Mouse (Mus musculus) adrenal gland, adult 2 months (tissue): ENCODE data around the gene Irx5. TPM values are rescaled to one million over a fixed set of nuclear protein-coding genes. Genes with fewer than 3 reads are reported as not detected.
A peak's percentile ranks its signal among the peaks of the same experiment; 100 is the strongest.

ENCODE experiments used
- DNase-seq: peaks from one replicate; pipeline ENCODE4 v3.0.0; 2021
- polyA plus RNA-seq: library from polyadenylated mRNA; depleted of rRNA; stranded (reverse); fragments of >200 nt; gene quantifications from 2 replicates; pipeline ENCODE4 v1.2.3, GENCODE M21; 2012
- total RNA-seq, 2 experiments: library from RNA; stranded (reverse); gene quantifications; 2 replicates each; pipeline ENCODE4 v1.2.3; 2021

Gene Irx5
- total and polyA plus RNA-seq, 3 experiments: 2.6 to 7.5 (median 3.1) TPM

DNA sequence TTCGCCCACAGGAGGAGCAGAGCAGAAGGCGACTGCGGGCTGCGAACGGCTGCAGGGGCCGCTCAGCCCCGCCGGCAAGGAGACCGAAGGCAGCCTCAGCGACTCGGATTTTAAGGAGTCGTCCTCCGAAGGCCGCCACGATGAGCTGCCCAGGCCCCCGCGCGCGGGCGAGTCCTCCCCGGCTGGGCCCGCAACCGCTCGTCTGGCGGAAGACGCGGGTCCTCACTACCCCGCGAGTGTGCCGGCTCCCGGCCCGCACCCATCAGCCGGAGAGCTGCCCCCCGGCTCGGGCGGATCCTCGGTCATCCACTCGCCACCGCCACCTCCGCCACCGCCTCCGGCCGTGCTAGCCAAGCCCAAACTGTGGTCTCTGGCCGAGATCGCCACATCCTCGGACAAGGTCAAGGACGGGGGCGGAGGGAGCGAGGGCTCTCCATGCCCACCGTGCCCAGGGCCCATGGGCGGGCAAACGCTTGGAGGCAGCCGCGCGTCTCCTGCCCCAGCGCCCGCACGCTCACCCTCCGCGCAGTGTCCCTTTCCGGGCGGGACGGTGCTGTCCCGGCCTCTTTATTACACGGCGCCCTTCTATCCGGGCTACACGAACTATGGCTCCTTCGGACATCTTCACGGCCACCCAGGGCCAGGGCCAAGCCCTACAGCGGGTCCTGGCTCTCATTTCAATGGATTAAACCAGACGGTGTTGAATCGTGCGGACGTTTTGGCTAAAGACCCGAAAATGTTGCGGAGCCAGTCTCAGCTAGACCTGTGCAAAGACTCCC is 2.8 kb downstream of the Irx5 start:
- DNase-seq: peak; percentile 28

DNA sequence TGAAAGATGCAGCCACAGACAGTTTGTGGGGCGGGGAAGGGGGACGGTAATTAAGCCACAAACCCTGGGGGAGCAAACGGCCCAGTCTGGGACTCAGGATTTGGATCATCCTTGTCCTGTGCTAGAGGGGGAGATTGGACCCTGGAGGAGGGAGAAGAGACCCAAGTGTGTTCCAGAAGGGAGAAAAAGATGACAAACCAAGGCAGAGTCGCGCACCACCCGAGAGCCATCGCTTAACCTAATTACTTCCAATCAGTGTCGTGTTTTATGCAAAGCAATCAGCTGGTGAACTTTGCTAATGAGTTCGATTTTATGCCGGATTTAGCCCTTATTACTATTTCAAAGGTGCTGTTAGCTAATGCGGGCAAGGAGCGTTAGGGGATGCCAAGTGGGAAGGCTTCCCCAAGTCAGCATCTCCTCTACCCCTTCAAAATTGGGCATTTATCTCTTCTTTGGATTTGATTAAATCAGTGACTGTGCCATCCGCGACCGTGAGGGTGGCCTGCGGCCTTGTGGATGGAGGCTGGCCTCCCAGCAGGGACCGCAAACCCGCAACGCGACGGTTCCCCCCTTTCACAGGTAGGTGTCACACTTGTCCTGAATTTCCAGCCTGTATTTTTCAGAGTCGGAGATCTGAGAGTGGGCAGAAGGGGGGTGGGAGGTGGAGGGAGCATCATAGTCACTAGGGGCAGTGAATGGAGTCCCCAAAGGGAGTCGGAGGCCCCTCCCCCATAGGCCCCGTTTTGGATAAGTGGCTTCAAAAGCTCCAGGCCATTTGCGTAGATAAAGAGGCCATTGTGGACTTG is 4.3 kb downstream of the Irx5 start:
- DNase-seq: peak; percentile 15

DNA sequence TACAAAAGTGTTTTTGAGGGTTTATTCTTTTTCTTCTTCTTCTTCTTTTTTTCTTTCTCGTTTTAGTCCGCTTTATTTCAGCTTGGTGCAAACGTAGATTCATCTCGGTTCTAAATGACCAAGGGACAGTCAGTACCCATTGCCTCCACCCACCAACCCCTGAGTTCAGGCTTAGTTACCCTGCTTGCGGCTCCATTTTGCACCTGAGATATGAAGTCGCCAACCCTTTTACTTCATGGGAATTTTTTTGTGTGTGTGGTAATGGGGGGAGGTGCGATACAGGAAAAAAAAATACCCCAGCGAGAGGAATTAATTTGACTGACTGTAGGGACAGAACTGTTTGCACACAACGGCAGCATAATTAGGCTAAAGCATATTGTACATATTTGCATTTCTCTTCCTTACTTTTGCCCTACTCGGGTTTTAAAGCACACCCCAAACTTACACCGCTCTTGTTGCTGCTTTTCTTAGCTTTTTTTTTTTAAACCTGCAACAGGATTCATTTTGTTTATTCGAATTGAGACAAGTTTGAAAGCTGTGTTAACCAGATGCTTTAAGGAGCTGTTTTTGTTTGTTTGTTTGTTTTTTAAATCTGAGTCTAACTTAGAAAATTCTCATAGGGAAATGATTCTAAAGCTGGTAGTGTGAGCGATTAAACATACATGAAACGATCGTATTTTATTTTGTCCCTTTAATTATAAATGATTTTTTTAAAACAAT is 5.1 kb downstream of the Irx5 start:
- no peak for DNase-seq

DNA sequence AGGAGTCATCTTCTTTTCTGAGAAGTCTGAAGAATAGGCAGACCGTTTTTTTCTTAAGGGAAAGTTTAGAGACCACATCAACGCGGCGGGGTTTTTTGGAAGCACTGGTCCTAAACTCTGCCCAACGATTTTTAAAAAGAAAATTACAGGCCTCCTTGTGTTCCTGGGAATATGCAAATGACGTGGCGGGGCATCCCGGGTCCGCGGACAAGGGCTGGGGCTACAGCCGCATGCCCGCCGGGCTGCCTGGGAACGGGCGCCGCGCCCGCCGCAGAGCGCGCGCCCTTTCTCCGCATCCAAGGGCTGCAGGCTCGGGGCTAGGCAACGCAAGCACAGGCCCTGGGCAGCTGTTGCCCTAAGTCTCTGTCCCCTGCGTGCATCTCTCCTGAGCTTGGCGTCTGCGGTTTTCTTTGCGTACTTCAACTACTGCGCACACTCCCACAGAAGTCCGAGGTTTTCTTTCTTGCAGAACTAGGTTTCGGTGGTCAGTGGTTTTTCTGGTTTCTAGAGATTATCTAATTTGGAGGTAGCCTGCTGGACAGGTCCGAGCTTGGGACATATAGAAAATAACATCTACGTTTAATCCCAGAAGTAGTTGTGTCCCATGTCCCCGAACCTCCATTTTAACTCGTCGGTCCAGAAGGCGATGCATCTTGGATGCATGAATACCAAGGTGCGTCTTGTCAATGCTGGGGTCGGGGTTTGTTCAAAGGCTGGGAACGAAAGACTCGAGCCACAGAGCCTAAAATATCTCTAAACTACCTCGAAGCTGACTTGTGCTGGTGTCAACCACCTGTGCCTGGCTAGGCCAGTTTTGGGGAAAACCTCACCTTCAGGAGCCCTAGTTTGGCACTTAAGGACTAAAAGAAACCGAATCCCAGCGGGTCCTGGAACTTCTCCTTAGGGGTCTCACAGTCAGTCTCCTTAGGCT is 6.1 kb downstream of the Irx5 start:
- DNase-seq: peak; percentile 6

DNA sequence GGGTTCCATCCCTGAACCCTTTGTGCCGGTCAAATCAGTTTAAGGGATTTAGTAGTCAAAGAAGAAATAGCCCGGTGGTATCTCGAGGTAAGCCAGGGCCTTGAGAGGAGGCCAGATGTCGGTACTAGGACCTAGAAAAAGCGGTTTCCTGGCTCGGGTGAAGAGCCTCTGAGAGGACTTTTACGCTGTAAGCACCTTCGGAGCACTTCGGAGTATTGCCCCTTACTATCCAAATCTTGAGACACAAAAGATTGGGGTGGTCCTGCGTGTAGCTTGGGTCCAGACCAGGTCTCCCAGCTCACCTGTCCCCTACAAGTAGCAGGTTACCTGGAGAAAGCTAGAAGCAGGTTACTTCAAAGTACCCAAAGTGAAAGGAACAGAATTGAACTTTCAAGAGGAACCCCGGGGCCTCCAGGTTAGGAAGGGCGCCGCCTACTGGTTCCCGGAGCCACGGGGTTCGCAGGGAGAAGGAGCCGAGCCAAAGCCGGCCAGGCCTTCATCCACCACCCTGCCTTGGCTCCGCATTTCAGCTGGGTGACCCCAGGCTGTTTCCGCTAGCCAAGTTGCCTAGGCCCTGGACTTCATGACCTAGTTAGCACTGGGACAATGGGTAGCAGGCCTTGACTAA is 6.8 kb downstream of the Irx5 start:
- DNase-seq: peak; percentile 31

DNA sequence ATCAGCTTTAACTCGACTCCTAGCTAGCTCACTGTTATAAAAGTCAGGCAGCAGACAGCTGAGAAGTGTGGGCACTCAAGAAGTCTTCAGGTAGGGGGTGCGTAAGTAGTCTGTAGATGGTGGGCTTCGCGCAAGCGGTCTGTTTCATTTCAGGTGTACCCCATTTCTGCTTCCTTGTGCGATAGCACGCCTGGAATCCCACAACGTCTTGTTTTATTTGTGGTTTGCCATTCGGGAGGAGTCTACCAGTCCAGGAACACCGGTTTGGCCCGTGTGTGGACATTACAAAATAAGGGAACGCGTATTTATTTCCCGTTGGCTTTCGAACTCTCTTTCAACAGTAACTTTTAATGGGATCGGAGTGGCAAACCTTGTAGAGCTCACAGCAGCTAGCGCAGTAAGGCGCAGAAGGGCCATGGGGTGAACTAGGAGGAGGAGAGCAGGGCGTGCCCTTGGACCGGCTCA is 7.4 kb downstream of the Irx5 start:
- DNase-seq: no peak

DNA sequence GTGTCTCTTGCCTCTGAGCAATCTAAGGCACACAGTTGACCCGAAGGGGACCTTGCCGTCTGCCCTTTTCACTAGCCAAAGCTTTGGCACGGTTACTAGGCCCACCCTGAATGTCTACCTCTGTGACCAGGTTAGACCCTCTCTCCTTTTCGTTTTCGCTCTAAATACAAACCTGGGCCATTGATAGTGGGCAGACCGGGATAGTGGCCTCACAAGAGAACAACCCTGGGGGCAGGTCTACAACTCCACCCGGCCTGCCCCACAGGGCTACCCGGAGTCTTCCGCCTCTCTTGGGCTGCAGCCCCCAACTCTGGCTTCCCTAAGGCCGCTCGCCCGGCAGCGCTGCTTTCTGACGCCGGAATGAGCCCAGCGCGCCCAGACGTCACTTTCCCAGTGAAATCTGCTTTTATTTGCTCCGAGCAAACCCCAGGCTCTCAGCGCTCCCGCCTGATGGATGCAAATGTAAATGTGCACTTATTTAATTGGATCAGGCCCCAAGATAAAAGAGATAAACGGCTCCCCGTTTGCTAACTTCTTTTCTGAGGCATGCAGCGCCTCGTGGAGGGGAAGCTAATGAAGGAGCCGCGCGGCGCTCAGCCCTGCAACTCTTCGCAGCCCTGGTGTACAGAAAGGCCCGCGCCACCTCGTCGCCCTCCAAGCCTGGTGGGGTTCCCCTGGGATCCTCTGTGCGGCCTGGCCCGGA is 8.0 kb downstream of the Irx5 start:
- DNase-seq: no peak

DNA sequence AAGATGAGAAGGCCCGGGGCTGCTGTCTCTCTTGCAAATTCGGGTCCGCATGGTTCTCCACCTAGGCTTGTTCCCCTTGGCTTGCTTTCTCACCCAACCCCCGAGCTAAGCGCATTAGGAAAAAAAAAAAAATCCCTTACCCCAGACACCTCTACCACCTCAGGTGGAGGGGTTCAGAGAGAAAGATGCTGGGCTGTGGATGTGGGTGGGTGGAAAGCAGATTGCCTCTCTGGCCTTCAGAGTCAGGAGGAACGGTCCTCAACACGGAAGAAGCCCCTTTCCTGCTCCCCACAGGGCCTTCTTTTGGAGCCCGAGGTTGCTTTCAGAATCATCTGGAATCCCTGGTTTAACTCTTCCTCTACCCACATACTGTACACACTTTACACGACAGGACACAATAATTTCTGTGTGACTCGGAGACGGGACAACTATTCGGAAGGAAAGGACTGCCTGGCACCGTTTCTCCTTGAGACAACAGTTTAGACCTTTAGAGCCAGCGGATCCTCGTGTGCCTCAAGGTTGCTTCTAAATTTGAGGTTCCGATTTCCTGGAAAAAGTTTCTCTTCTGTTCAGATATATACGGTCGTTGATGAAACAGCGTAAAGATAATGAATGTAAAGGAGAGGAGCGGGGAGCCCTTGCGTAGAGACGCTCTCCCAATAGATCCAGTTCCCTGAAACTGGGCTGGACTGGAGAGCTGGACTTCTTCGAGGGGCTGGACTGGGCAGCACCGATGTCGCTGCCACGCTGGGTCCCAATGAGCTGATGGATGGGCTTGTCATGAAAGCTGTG is 8.7 kb downstream of the Irx5 start:
- DNase-seq: no peak

DNA sequence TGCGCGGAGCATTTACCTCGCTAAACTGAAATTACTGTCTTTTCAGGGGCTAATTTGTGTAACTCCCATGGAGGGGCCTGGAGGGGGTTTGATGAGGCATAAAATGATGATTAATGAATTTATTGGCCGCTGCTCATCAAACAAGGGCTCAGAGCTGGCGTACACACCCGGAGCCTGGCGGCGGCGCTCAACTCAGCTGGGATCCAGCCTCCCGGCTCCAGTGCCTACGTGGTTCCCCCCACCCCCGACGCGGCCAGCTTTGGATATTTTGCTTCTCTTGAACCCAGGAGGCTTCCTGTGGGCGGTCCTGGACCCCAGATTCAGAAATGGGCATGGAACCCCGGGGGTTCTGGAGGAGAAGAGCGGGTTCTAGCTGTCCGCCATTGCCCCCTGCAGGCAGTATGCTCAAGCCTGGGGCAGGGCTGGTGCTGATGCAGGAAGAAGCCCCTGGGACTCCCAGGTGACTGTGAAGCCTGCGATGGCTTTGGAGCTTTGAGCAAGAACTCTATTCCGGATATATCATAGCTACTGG is 9.4 kb downstream of the Irx5 start:
- peak; percentile 26 for DNase-seq

DNA sequence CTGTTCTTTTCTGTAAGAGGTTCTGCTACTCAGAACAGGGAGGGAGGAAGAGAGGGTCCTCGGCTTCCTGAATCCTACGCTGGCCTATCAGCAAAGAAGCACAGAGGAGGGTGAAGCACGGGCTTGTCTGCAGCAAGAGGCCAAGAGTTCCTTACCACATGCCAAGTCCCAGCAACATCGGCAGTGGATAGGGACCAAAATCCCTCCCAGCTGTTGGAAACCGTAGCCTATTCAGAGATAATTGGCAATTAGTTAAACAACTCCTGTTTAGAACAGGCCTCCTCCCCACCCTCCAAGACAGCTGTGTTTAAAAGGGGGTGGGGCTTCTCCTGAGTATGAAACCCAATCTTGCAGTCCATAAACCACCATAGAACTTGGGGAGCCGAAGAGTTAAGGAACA is 22.1 kb downstream of the Irx5 start:
- DNase-seq: no peak

DNA sequence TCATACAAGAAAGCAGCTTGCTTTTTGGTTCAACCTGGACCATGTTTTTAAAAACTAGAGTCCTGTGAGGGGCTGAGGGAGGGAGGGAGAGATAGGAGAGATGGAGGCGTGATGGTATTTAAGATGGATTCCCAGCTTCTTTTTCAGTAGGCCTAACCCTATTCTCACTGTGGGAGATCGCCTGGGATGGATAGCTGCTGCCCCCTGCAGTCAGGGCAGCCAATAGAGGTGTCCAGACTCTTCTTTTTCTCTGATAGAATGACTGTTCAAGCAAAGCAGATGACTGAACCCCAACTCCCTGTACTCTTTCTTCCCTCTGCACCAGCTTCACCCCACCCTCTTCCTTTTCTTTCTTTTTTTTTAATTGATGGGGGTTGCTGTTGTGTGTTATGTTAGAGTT is 23.1 kb downstream of the Irx5 start:
- DNase-seq: peak; percentile 32

DNA sequence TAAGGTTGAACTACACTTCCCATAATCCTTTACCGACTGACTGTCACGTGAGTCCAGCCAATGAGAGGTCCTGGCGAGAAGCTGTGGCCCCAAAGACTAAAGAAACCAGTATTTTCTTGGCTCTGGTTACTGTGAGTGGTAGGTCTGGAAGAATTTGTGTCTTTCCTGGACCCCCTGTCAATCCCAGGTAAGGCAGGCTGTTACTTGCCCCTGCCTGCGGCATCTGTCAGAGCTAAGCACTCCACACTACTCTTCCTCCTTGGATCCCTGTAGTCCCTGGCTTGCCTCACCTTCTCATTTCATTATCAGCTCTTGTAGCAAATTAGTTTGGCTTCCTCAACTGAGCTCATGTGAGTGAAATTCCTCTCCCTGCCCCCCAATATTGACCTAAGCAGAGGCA is 30.5 kb downstream of the Irx5 start:
- no peak for DNase-seq

DNA sequence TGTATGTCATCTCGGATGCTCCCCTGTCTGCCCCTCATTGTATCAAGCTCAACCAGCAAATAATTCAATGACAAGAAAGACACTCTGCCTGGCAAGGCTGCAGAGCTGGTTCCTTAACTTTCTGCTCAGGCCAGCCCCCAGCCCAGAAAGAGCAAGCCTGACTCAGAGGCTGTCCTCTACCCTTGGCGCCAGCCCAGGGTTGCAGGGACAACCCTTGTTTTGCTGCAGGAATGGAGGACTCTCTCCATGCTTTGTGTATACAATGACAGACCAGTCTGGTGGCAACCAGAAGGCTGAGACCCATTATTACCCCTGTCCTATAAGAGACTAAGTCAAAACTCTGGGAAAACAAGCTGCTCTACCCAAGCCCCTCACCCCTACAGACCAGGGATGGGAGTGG is 46.8 kb downstream of the Irx5 start:
- no peak for DNase-seq

DNA sequence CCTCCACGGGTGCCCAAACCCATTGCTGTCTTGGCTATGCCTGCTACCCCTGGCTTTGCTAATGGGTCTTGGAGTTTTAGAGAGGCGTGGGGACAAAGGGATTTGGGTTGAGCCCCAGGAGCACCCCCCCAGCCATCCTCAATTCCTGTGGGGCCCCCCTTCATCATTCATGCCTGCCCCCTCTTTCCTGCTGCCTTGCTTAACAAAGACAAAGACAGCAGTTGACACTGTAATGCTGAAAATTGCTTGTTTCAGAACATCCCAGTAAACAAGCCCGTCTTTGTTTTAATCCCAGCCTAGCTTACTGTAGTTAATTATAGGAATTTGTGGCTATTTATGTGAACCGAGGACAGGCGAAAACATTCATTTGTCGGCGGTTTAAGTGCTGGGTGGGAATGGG is 50.7 kb downstream of the Irx5 start:
- DNase-seq: no peak

DNA sequence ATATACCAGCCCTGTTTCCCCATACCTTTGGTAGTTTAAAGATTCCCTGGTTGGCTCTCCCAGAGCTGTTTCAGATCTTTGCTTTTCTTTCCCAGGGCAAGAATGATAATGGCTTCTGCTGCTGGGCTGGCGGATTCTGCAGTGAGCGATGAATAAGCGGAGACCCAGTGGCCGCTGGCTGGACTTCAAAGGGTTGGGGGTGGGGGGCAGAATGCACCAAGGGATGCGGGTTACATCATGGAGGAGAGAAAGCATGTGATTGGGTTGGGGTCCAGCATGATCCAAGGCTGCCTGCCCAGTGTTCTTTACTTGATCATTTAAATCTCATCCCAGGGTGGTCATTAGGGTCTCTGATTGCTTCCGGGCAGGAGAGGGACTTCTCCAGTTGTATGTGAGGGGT is 56.2 kb downstream of the Irx5 start:
- DNase-seq: no peak

DNA sequence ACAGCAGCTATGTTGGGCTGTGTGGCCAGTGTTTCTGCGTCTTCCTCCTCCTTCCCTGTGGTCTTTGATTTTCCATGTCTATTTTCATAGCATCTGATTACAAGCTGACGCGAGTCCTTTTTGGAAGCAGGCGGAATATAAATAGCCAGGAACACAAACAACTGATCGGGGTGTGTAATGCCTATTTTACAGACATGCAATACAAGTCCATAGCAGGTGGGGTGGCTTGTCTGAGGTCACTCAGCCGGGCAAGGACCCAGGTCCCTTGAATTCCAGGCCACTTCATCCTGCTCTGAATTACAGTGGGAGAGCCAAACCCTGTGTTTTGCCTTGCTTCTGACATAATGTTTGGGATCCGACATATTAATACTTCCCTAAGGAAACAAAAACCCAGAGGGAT is 63.2 kb downstream of the Irx5 start:
- DNase-seq: no peak
